In genomic region chr16:32736022-32736421, GRCm38 (mm10) we compare ENCODE assay signal across 28 mouse cellular contexts. TPM values are rescaled to one million over a fixed set of nuclear protein-coding genes. Genes with fewer than 3 reads are reported as not detected.
A peak's percentile ranks its signal among the peaks of the same experiment; 100 is the strongest.
DNase-seq lines count a peak whose midpoint lies in the region; ATAC-seq lines count a peak whose summit lies in the region.
"Had no signal": no experiment of that assay in that cellular context is flagged by ENCODE, and none has a peak within 500 bp of the region (broad histone marks: within the 10 kb centered on the region; RNA-seq: fewer than 3 reads in every experiment).

No protein-coding gene starts in this region.

- ATAC-seq in kidney, embryonic 16.5 days (ENCODE audit: low FRiP score, low TSS enrichment) = peak; percentile 19; the same call in 1 of the 2 replicates
- ATAC-seq in stomach, embryonic 16.5 days (ENCODE audit: insufficient read depth, low FRiP score) = peak; percentile 80
- ATAC-seq: activated CD4-positive, CD25-positive, alpha-beta regulatory T cell, adult 4 months; inflammation-experienced regulatory T-cells, adult 6 months had no signal

- no peaks in the 10 kb centered on the region for H3K27me3 ChIP-seq in kidney, embryonic 16.5 days (ENCODE audit: insufficient read depth, low read length)
- no peaks in the 10 kb centered on the region for H3K27me3 ChIP-seq in stomach, embryonic 16.5 days (ENCODE audit: control insufficient read depth, insufficient read depth, low read length)
- H3K27me3 ChIP-seq: hindbrain, embryonic 12.5 days; kidney, embryonic 15.5 days had no signal

- no peak overlapping the region for H3K27ac ChIP-seq in kidney, embryonic 16.5 days (ENCODE audit: low read length)
- H3K27ac ChIP-seq in stomach, embryonic 16.5 days (ENCODE audit: low read length) = peak overlapping the region; percentile 73
- H3K27ac ChIP-seq: forebrain, embryonic 12.5 days; gastrocnemius, adult 2 months; heart, embryonic 10.5 days; hindbrain, embryonic 12.5 days; kidney, embryonic 15.5 days; layer of hippocampus, adult 2 months; limb, embryonic 13.5 days; liver, embryonic 14.5 days had no signal

- no peak overlapping the region for H3K4me3 ChIP-seq in kidney, embryonic 16.5 days (ENCODE audit: low read length)
- peak overlapping the region; percentile 17; the same call in 1 of the 2 replicates for H3K4me3 ChIP-seq in stomach, embryonic 16.5 days (replicated peaks; ENCODE audit: low read length)
- H3K4me3 ChIP-seq: forebrain, embryonic 12.5 days; gastrocnemius, adult 2 months; heart, embryonic 10.5 days; hindbrain, embryonic 12.5 days; kidney, embryonic 15.5 days; layer of hippocampus, adult 2 months; limb, embryonic 13.5 days; megakaryocyte, embryonic 14.5 days had no signal

- no peak for DNase-seq in kidney, postnatal 14 days
- peak; percentile 71 to 83 for DNase-seq in lung, adult 18-20 months
- peak; percentile 33 for DNase-seq in lung, postnatal 14 days
- no peak for DNase-seq in layer of hippocampus, adult 11-12 months (ENCODE audit: low spot score)
- no peak for DNase-seq in spleen, adult 12 weeks (ENCODE audit: low spot score)
- no peak for DNase-seq in adrenal gland, adult 18-20 months (ENCODE audit: low spot score in 2 of 2)
- DNase-seq: adrenal gland, postnatal 36 days; cerebellum, adult 11-12 months; cerebellum, postnatal 36 days; gastrocnemius, adult 2 months; layer of hippocampus, postnatal 36 days; thymus, postnatal 36 days had no signal

- no peak overlapping the region for H3K4me2 ChIP-seq in kidney, embryonic 16.5 days (replicated peaks; ENCODE audit: low read depth, low read length)
- peak overlapping the region; percentile 16; the same call in 1 of the 2 replicates for H3K4me2 ChIP-seq in stomach, embryonic 16.5 days (ENCODE audit: low read depth, low read length)
- H3K4me2 ChIP-seq: forebrain, embryonic 12.5 days; hindbrain, embryonic 12.5 days; kidney, embryonic 15.5 days; limb, embryonic 13.5 days had no signal

- H3K36me3 ChIP-seq in kidney, embryonic 16.5 days (ENCODE audit: insufficient read depth, low read length) = no peaks in the 10 kb centered on the region
- no peaks in the 10 kb centered on the region for H3K36me3 ChIP-seq in stomach, embryonic 16.5 days (ENCODE audit: control insufficient read depth, insufficient read depth, low read length)
- H3K36me3 ChIP-seq: forebrain, embryonic 12.5 days; G1E; heart, embryonic 10.5 days; hindbrain, embryonic 12.5 days; kidney, embryonic 15.5 days; limb, embryonic 13.5 days had no signal

- 51% methylated on average over 3 of the region's 3 CpGs for WGBS in kidney, embryonic 16.5 days
- WGBS in stomach, embryonic 16.5 days = 44% methylated on average over 3 of the region's 3 CpGs

- no peaks in the 10 kb centered on the region for H3K4me1 ChIP-seq in kidney, embryonic 16.5 days (ENCODE audit: insufficient read depth, low read length)
- H3K4me1 ChIP-seq in stomach, embryonic 16.5 days (ENCODE audit: control insufficient read depth, insufficient read depth, low read length) = peaks cover 5% of the 10 kb centered on the region; the same call in 1 of the 2 replicates
- H3K4me1 ChIP-seq: kidney, embryonic 15.5 days; limb, embryonic 13.5 days had no signal

- no peak overlapping the region for H3K9ac ChIP-seq in kidney, embryonic 16.5 days (replicated peaks; ENCODE audit: low read length)
- no peak overlapping the region for H3K9ac ChIP-seq in stomach, embryonic 16.5 days (ENCODE audit: low read length)
- H3K9ac ChIP-seq: forebrain, embryonic 12.5 days; hindbrain, embryonic 12.5 days; kidney, embryonic 15.5 days; limb, embryonic 13.5 days; liver, embryonic 14.5 days had no signal

- H3K9me3 ChIP-seq in kidney, embryonic 16.5 days (ENCODE audit: low read length) = no peaks in the 10 kb centered on the region
- H3K9me3 ChIP-seq in stomach, embryonic 16.5 days (replicated peaks; ENCODE audit: control insufficient read depth, low read length) = no peaks in the 10 kb centered on the region
- H3K9me3 ChIP-seq: forebrain, embryonic 12.5 days; G1E; kidney, embryonic 15.5 days; limb, embryonic 13.5 days had no signal

RNA-seq across cellular contexts. Expression of gene Muc4, which starts 0.3 kb away (rescaled TPM):
- polyA plus RNA-seq in kidney, embryonic 16.5 days (2015; fragmentation: Nextera tagmentation; extraction: Ambion mirVana) = 0.27 and 0.44 TPM in 2 replicates
- 5.6 and 6.4 TPM in 2 replicates for polyA plus RNA-seq in stomach, embryonic 16.5 days (2015; fragmentation: Nextera tagmentation; extraction: Ambion mirVana)
- total RNA-seq in adrenal gland, adult 18-20 months (2021) = not detected
- total RNA-seq: adrenal gland, postnatal 36 days; layer of hippocampus, adult 2 months; layer of hippocampus, postnatal 36 days; left cerebral cortex, postnatal 14 days; monocyte, adult 5-6 weeks had no signal
- polyA plus RNA-seq: activated CD4-positive, CD25-positive, alpha-beta regulatory T cell, adult 4 months; G1E; heart, postnatal 0 days; limb, embryonic 13.5 days had no signal

Comparison
In these comparisons a context has a peak if more than half of its experiments do, and no peak if none do; other contexts are left out.
1. DNase-seq: peak in lung, adult 18-20 months (2 of 2) and lung, postnatal 14 days (single experiment); none in kidney, postnatal 14 days (single experiment), layer of hippocampus, adult 11-12 months (single experiment), spleen, adult 12 weeks (single experiment) and adrenal gland, adult 18-20 months (0 of 2).